Comparison of ENCODE assay signal across 11 mouse cellular contexts in genomic region chr5:112520826-112521702, GRCm38 (mm10). TPM values are rescaled to one million over a fixed set of nuclear protein-coding genes. Genes with fewer than 3 reads are reported as not detected.
A peak's percentile ranks its signal among the peaks of the same experiment; 100 is the strongest.
DNase-seq lines count a peak whose midpoint lies in the region; ATAC-seq and TF ChIP-seq lines count a peak whose summit lies in the region.
"Had no signal": no experiment of that assay in that cellular context is flagged by ENCODE, and none has a peak within 500 bp of the region (broad histone marks: within the 10 kb centered on the region; RNA-seq: fewer than 3 reads in every experiment).

No protein-coding gene starts in this region.

- peaks cover 24% of the 10 kb centered on the region for H3K4me1 ChIP-seq in kidney, embryonic 16.5 days (ENCODE audit: insufficient read depth, low read length)
- H3K4me1 ChIP-seq in kidney, adult 2 months (ENCODE audit: control insufficient read depth, insufficient read depth, low read length) = no peaks in the 10 kb centered on the region
- H3K4me1 ChIP-seq in embryonic facial prominence, embryonic 12.5 days = peaks cover 29% of the 10 kb centered on the region
- H3K4me1 ChIP-seq in hindbrain, embryonic 15.5 days (replicated peaks) = peaks cover 54% of the 10 kb centered on the region
- H3K4me1 ChIP-seq in neural tube, embryonic 13.5 days (replicated peaks) = peaks cover 38% of the 10 kb centered on the region

- H3K9me3 ChIP-seq in kidney, embryonic 16.5 days (ENCODE audit: low read length) = no peaks in the 10 kb centered on the region
- H3K9me3 ChIP-seq in embryonic facial prominence, embryonic 12.5 days = no peaks in the 10 kb centered on the region
- H3K9me3 ChIP-seq in hindbrain, embryonic 15.5 days = no peaks in the 10 kb centered on the region
- no peaks in the 10 kb centered on the region for H3K9me3 ChIP-seq in neural tube, embryonic 13.5 days

- no peak overlapping the region for H3K4me2 ChIP-seq in kidney, embryonic 16.5 days (replicated peaks; ENCODE audit: low read depth, low read length)
- no peak overlapping the region for H3K4me2 ChIP-seq in embryonic facial prominence, embryonic 12.5 days (replicated peaks)
- peak overlapping the region; percentile 14; the same call in 1 of the 2 replicates for H3K4me2 ChIP-seq in hindbrain, embryonic 15.5 days
- 0 out of 2 replicates have a peak overlapping the region, but pooled peaks have one; percentile 24 for H3K4me2 ChIP-seq in neural tube, embryonic 13.5 days

- no peak overlapping the region for H3K27ac ChIP-seq in kidney, embryonic 16.5 days (ENCODE audit: low read length)
- H3K27ac ChIP-seq in kidney, adult 2 months (ENCODE audit: insufficient read depth, low read depth, low read length) = no peak overlapping the region
- 0 out of 2 replicates have a peak overlapping the region, but pooled peaks have one; percentile 17 for H3K27ac ChIP-seq in embryonic facial prominence, embryonic 12.5 days
- H3K27ac ChIP-seq in hindbrain, embryonic 15.5 days (replicated peaks) = peak overlapping the region; percentile 44
- H3K27ac ChIP-seq in neural tube, embryonic 13.5 days (replicated peaks) = peak overlapping the region; percentile 56; the same call in 1 of the 2 replicates

- no peaks in the 10 kb centered on the region for H3K36me3 ChIP-seq in kidney, embryonic 16.5 days (ENCODE audit: insufficient read depth, low read length)
- no peaks in the 10 kb centered on the region for H3K36me3 ChIP-seq in kidney, adult 2 months (ENCODE audit: control insufficient read depth, insufficient read depth, low read length)
- H3K36me3 ChIP-seq in embryonic facial prominence, embryonic 12.5 days = no peaks in the 10 kb centered on the region
- H3K36me3 ChIP-seq in hindbrain, embryonic 15.5 days = no peaks in the 10 kb centered on the region
- no peaks in the 10 kb centered on the region for H3K36me3 ChIP-seq in neural tube, embryonic 13.5 days

- no peak overlapping the region for H3K4me3 ChIP-seq in kidney, embryonic 16.5 days (ENCODE audit: low read length)
- H3K4me3 ChIP-seq in kidney, adult 2 months (ENCODE audit: insufficient read depth, low read depth, low read length) = no peak overlapping the region
- no peak overlapping the region for H3K4me3 ChIP-seq in embryonic facial prominence, embryonic 12.5 days
- H3K4me3 ChIP-seq in hindbrain, embryonic 15.5 days = no peak overlapping the region
- H3K4me3 ChIP-seq in neural tube, embryonic 13.5 days = no peak overlapping the region

- TF ChIP-seq POLR2A in kidney, adult 2 months (IDR thresholded peaks at IDR 0.05; ENCODE audit: low read depth, low read length) = no peak

- DNase-seq in kidney, adult 2 months = no peak
- no peak for DNase-seq in kidney, adult 8-10 months
- DNase-seq in cerebellum, adult 9-11 months = no peak
- no peak for DNase-seq in urinary bladder, postnatal 4 days (ENCODE audit: low spot score in 2 of 2)
- DNase-seq: cerebellum, postnatal 25 days; thymus, adult 18-20 months had no signal

- WGBS in kidney, embryonic 16.5 days = 11% methylated on average over 8 of the region's 8 CpGs
- 18% methylated on average over 8 of the region's 8 CpGs for WGBS in kidney, adult 2 months
- 3% methylated on average over 8 of the region's 8 CpGs for WGBS in embryonic facial prominence, embryonic 12.5 days
- 7% methylated on average over 8 of the region's 8 CpGs for WGBS in hindbrain, embryonic 15.5 days
- WGBS in neural tube, embryonic 13.5 days = 5% methylated on average over 8 of the region's 8 CpGs

- TF ChIP-seq CTCF in kidney, adult 2 months (conservative IDR thresholded peaks at IDR 0.05; ENCODE audit: insufficient read depth, insufficient read length, low read depth, low read length) = no peak

- no peaks in the 10 kb centered on the region for H3K27me3 ChIP-seq in kidney, embryonic 16.5 days (ENCODE audit: insufficient read depth, low read length)
- no peaks in the 10 kb centered on the region for H3K27me3 ChIP-seq in kidney, adult 2 months (replicated peaks; ENCODE audit: control insufficient read depth, insufficient read depth, low read length)
- no peaks in the 10 kb centered on the region for H3K27me3 ChIP-seq in embryonic facial prominence, embryonic 12.5 days
- H3K27me3 ChIP-seq in hindbrain, embryonic 15.5 days = no peaks in the 10 kb centered on the region
- no peaks in the 10 kb centered on the region for H3K27me3 ChIP-seq in neural tube, embryonic 13.5 days

- ATAC-seq in kidney, embryonic 16.5 days (ENCODE audit: low FRiP score, low TSS enrichment) = peak; percentile 33; the same call in 1 of the 2 replicates
- ATAC-seq in embryonic facial prominence, embryonic 12.5 days (ENCODE audit: insufficient number of reproducible peaks, insufficient read depth, low FRiP score, low TSS enrichment) = peak; percentile 73
- ATAC-seq in hindbrain, embryonic 15.5 days (ENCODE audit: low FRiP score, low read depth) = peak; percentile 47; the same call in 1 of the 2 replicates
- ATAC-seq in neural tube, embryonic 13.5 days (ENCODE audit: low read depth) = peak; percentile 68

- no peak overlapping the region for H3K9ac ChIP-seq in kidney, embryonic 16.5 days (replicated peaks; ENCODE audit: low read length)
- H3K9ac ChIP-seq in embryonic facial prominence, embryonic 12.5 days = no peak overlapping the region
- H3K9ac ChIP-seq in hindbrain, embryonic 15.5 days = no peak overlapping the region
- peak overlapping the region; percentile 53 for H3K9ac ChIP-seq in neural tube, embryonic 13.5 days

RNA-seq across cellular contexts. Expression of gene Sez6l, which starts 55.9 kb away (rescaled TPM):
- 0.76 and 0.89 TPM in 2 replicates for polyA plus RNA-seq in kidney, embryonic 16.5 days (2015; fragmentation: Nextera tagmentation; extraction: Ambion mirVana)
- 0.17 and 0.20 TPM in 2 replicates for polyA plus RNA-seq in kidney, adult 2 months (2012; rRNA removed)
- polyA plus RNA-seq in embryonic facial prominence, embryonic 12.5 days (2016; fragmentation: Nextera tagmentation; extraction: Ambion mirVana) = 0.77 and 1.1 TPM in 2 replicates
- polyA plus RNA-seq in hindbrain, embryonic 15.5 days (2015; fragmentation: Nextera tagmentation; extraction: Ambion mirVana) = 41.3 and 46.3 TPM in 2 replicates
- polyA plus RNA-seq in neural tube, embryonic 13.5 days (2015; fragmentation: Nextera tagmentation; extraction: Ambion mirVana) = 21.8 and 24.8 TPM in 2 replicates
- polyA plus RNA-seq: C2C12 had no signal

Comparison
In these comparisons a context has a peak if more than half of its experiments do, and no peak if none do; other contexts are left out.
1. H3K27ac ChIP-seq: peak in embryonic facial prominence, embryonic 12.5 days (single experiment), hindbrain, embryonic 15.5 days (single experiment) and neural tube, embryonic 13.5 days (single experiment); none in kidney, embryonic 16.5 days (single experiment) and kidney, adult 2 months (single experiment).
2. H3K4me2 ChIP-seq: peak in hindbrain, embryonic 15.5 days (single experiment) and neural tube, embryonic 13.5 days (single experiment); none in kidney, embryonic 16.5 days (single experiment) and embryonic facial prominence, embryonic 12.5 days (single experiment).
3. RNA of gene Sez6l, which starts 55.9 kb away (polyA plus RNA-seq): 41.3 to 46.3 TPM in hindbrain, embryonic 15.5 days and 21.8 to 24.8 TPM in neural tube, embryonic 13.5 days; 0.77 to 1.1 TPM in embryonic facial prominence, embryonic 12.5 days, 0.76 to 0.89 TPM in kidney, embryonic 16.5 days and 0.17 to 0.20 TPM in kidney, adult 2 months; every median in the first group is over 10 times any median in the second.
4. Peak in every context shown above with its lines, with median percentiles within 50 percentile points of each other: ATAC-seq.